Mouse (Mus musculus): ENCODE results near the gene Pknox1.
A peak's percentile ranks its signal among the peaks of the same experiment; 100 is the strongest.

DNA sequence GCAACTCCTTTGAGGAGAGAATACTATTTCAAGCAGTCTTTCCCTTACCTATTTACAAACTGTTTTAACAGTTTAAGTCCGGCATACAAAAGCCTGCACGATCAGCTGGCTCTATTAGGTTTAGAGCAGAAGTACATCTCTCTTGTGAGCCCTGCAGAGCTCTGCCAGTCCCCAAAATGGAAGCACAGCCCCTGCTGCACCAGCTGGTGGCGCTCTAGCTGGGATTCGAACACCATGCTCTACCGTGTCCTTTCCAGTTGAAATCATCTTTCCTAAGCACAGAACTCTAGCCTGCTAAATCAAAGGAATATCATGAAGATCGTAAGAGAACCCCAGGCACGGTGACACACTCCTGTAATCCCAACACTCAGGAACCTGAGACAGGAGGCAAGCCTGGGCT is 41.9 kb downstream of the Pknox1 start:
- peak; percentile 44 for TF ChIP-seq CTCF (IDR thresholded peaks at IDR 0.05)
- no peak for TF ChIP-seq EP300 (IDR thresholded peaks at IDR 0.05)

Data from lung, postnatal 0 days (tissue).